Comparison of ENCODE assay signal across 11 mouse cellular contexts in the genomic region with DNA sequence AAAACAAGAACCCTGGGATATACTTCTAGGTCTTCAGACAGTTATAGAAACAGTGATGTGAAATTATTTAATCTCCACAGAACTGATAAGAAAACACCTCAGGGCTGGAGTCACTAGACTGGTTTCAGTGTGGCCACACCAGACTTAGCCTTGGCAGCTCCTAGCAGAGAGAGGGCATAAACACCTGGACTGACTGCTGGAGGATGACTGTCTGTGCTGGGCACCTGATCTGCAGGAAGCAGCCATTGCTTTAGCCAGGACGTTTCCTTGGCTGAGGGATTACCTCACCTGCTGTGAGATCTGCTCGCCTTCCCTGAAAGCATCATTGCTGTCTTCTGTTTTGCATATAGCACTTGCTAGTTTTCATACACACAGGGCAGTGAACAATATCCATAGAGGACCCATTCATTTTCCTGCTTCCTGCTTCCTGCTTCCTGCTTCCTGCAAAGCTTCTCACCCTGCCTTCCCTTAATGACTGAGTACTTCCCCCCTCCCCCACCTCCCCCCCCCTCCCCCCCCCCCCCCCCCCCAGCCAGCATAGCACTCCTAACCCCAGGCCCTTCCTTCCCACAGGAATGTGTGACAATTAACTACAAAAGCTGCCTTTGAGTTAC.
DNase-seq lines count a peak whose midpoint lies in the region; ATAC-seq lines count a peak whose summit lies in the region.
"Had no signal": no experiment of that assay in that cellular context is flagged by ENCODE, and none has a peak within 500 bp of the region (broad histone marks: within the 10 kb centered on the region; RNA-seq: fewer than 3 reads in every experiment).

No protein-coding gene starts in this region.

- 30% methylated on average over 2 of the region's 2 CpGs for WGBS in heart, embryonic 16.5 days
- 48% methylated on average over 2 of the region's 2 CpGs for WGBS in intestine, embryonic 15.5 days
- 43% methylated on average over 2 of the region's 2 CpGs for WGBS in stomach, embryonic 14.5 days

- peak overlapping the region; percentile 94 for H3K27ac ChIP-seq in heart, embryonic 16.5 days (ENCODE audit: low read length)
- 0 out of 2 replicates have a peak overlapping the region, but pooled peaks have one; percentile 36 for H3K27ac ChIP-seq in intestine, embryonic 15.5 days
- peak overlapping the region; percentile 39; the same call in 1 of the 2 replicates for H3K27ac ChIP-seq in stomach, embryonic 14.5 days (ENCODE audit: low read length)

- H3K4me1 ChIP-seq in heart, embryonic 16.5 days (ENCODE audit: control insufficient read depth, insufficient read depth, low read length), result peaks cover 49% of the 10 kb centered on the region
- peaks cover 32% of the 10 kb centered on the region for H3K4me1 ChIP-seq in megakaryocyte, embryonic 14.5 days
- peaks cover 18% of the 10 kb centered on the region for H3K4me1 ChIP-seq in intestine, embryonic 15.5 days (replicated peaks)
- peaks cover 11% of the 10 kb centered on the region; the same call in 1 of the 2 replicates for H3K4me1 ChIP-seq in stomach, embryonic 14.5 days (ENCODE audit: control insufficient read depth, insufficient read depth, low read length)

- no peak; the same call in 1 of the 2 replicates for ATAC-seq in heart, embryonic 16.5 days (replicated peaks; ENCODE audit: extremely low read depth, insufficient read depth, low FRiP score)
- no peak for ATAC-seq in megakaryocyte, adult 5-6 weeks (ENCODE audit: poor library complexity, severe bottlenecking)
- ATAC-seq in intestine, embryonic 15.5 days, result peak; percentile 34; the same call in 1 of the 2 replicates
- ATAC-seq in stomach, embryonic 14.5 days (ENCODE audit: insufficient number of reproducible peaks, insufficient read depth, low FRiP score, low read depth), result no peak

- H3K4me3 ChIP-seq in heart, embryonic 16.5 days (ENCODE audit: low read length), result no peak overlapping the region
- peak overlapping the region; percentile 23 for H3K4me3 ChIP-seq in megakaryocyte, embryonic 14.5 days (replicated peaks)
- H3K4me3 ChIP-seq in intestine, embryonic 15.5 days (replicated peaks), result no peak overlapping the region
- no peak overlapping the region for H3K4me3 ChIP-seq in stomach, embryonic 14.5 days (ENCODE audit: low read depth, low read length)

- H3K36me3 ChIP-seq in heart, embryonic 16.5 days (ENCODE audit: control insufficient read depth, insufficient read depth), result no peaks in the 10 kb centered on the region
- no peaks in the 10 kb centered on the region for H3K36me3 ChIP-seq in megakaryocyte, embryonic 14.5 days (replicated peaks; ENCODE audit: low read length)
- H3K36me3 ChIP-seq in intestine, embryonic 15.5 days, result no peaks in the 10 kb centered on the region
- H3K36me3 ChIP-seq in stomach, embryonic 14.5 days (ENCODE audit: control insufficient read depth, insufficient read depth, low read length), result no peaks in the 10 kb centered on the region

- peak overlapping the region; percentile 14; the same call in 1 of the 2 replicates for H3K9ac ChIP-seq in heart, embryonic 16.5 days (ENCODE audit: low read length)
- no peak overlapping the region for H3K9ac ChIP-seq in intestine, embryonic 15.5 days
- no peak overlapping the region for H3K9ac ChIP-seq in stomach, embryonic 14.5 days (replicated peaks; ENCODE audit: low read depth, low read length)

- H3K27me3 ChIP-seq in heart, embryonic 16.5 days (ENCODE audit: control insufficient read depth, insufficient read depth, low read length), result no peaks in the 10 kb centered on the region
- H3K27me3 ChIP-seq in megakaryocyte, embryonic 14.5 days (replicated peaks), result peaks cover 6% of the 10 kb centered on the region
- no peaks in the 10 kb centered on the region for H3K27me3 ChIP-seq in intestine, embryonic 15.5 days (replicated peaks)
- H3K27me3 ChIP-seq in stomach, embryonic 14.5 days (ENCODE audit: control insufficient read depth, insufficient read depth, low read length), result no peaks in the 10 kb centered on the region

- H3K9me3 ChIP-seq in heart, embryonic 16.5 days (replicated peaks; ENCODE audit: control insufficient read depth, low read length), result no peaks in the 10 kb centered on the region
- no peaks in the 10 kb centered on the region for H3K9me3 ChIP-seq in megakaryocyte, embryonic 14.5 days
- no peaks in the 10 kb centered on the region for H3K9me3 ChIP-seq in intestine, embryonic 15.5 days
- H3K9me3 ChIP-seq in stomach, embryonic 14.5 days (ENCODE audit: control insufficient read depth, low read depth, low read length), result no peaks in the 10 kb centered on the region

- intact Hi-C loops in heart, postnatal 10 days (cut with DNase I), result loop anchor here (5.0 kb wide), 1 partner anchor 102 kb away; a partner anchor contains a TSS

- no peak overlapping the region for H3K4me2 ChIP-seq in heart, embryonic 16.5 days (ENCODE audit: low read depth, low read length)
- H3K4me2 ChIP-seq in intestine, embryonic 15.5 days (replicated peaks), result no peak overlapping the region
- H3K4me2 ChIP-seq in stomach, embryonic 14.5 days (replicated peaks; ENCODE audit: low read depth, low read length), result no peak overlapping the region

- DNase-seq in heart, postnatal 10 days, result no peak
- no peak for DNase-seq in thymus, postnatal 25 days
- DNase-seq: adrenal gland, postnatal 10 days; cerebellum, adult 11-12 months; kidney, postnatal 4 days; lung, postnatal 10 days had no signal

Comparison
In these comparisons a context has a peak if more than half of its experiments do, and no peak if none do; other contexts are left out.
1. H3K27ac ChIP-seq: peak in every context shown above with its lines; median percentile 94 in heart, embryonic 16.5 days; 39 in stomach, embryonic 14.5 days; 36 in intestine, embryonic 15.5 days.